Mouse (Mus musculus): ENCODE measurements around the gene Stim2. TPM values are rescaled to one million over a fixed set of nuclear protein-coding genes. Genes with fewer than 3 reads are reported as not detected.

Gene Stim2
- polyA plus RNA-seq, 1 experiment from 2014 or later, result 23.0 TPM

DNA sequence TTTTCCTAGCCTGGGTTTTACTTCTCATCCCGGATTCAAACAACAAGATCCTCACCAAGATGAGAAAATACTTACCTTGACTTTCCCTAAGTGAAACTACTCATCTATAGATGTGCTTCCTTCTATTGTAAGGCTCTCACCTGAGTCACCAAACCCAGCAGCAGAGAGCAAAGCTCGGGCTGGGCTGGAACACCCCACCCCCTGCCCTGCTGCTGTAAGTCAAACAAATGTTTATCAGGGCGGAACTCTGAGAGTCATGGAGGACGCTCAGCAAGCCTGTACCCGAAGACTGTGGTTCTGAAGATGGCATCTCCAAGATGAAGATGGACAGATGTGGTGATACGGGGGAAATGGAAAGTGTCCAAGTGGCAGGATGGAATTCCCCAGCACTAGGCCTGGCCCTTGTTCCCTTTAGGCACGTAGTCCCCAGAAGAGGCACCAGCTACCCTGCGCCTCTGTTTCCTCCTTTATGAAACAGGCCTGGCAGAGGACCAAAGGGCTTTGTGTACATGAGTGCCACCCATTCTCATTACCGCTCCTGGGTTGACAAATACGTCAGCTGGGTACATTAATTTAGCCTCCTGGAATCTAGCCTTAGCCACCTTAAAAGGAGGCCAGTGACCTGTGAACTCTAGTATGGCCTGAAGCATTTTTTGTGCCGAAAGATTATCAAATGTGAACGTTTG is 36.3 kb upstream of the Stim2 start:
- Histone ChIP-seq H3K27me3 (replicated peaks; ENCODE audit: control insufficient read depth, insufficient read depth, low read length) (no peaks in the 10 kb centered on the region), H3K4me1 (ENCODE audit: control insufficient read depth, insufficient read depth, low read depth, low read length) (no peaks in the 10 kb centered on the region), H3K36me3 (ENCODE audit: control insufficient read depth, insufficient read depth, low read length) (no peaks in the 10 kb centered on the region), H3K9ac (ENCODE audit: low read depth, low read length) (no peak overlapping the region), H3K27ac (ENCODE audit: low read depth, low read length) (no peak overlapping the region), H3K4me2 (ENCODE audit: low read length) (no peak overlapping the region), H3K9me3 (ENCODE audit: control insufficient read depth, low read length) (no peaks in the 10 kb centered on the region), H3K4me3 (ENCODE audit: low read length) (no peak overlapping the region)
- no peak for ATAC-seq
- 70% methylated on average over 12 of the region's 12 CpGs for WGBS

DNA sequence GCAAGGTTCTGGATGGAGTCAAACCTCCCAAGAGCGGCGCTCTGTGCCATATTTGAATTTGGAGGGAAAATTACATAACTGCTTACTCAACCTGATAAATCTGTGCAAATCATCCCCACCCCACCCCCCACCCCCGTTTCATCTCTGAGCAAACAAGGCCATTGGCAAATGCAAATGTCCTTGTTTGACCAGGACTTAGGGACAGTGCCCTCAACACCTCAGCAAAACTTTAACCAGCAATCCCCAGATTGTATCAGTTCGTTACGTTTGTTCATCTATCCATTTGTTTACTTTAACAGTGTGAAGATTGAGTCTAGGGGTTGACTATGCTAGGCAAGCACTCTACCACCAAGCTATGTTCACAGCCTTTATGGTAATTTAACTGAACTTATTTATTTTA is 32.6 kb upstream of the Stim2 start:
- Histone ChIP-seq H3K4me1 (ENCODE audit: control insufficient read depth, insufficient read depth, low read depth, low read length) (no peaks in the 10 kb centered on the region), H3K27me3 (replicated peaks; ENCODE audit: control insufficient read depth, insufficient read depth, low read length) (no peaks in the 10 kb centered on the region), H3K4me3 (ENCODE audit: low read length) (no peak overlapping the region), H3K36me3 (ENCODE audit: control insufficient read depth, insufficient read depth, low read length) (no peaks in the 10 kb centered on the region), H3K27ac (ENCODE audit: low read depth, low read length) (no peak overlapping the region), H3K9me3 (ENCODE audit: control insufficient read depth, low read length) (no peaks in the 10 kb centered on the region), H3K4me2 (ENCODE audit: low read length) (no peak overlapping the region), H3K9ac (ENCODE audit: low read depth, low read length) (no peak overlapping the region)
- WGBS, result 94% methylated on average over 5 of the region's 5 CpGs
- no peak for ATAC-seq

- ATAC-seq, result no peak
- H3K9ac ChIP-seq (ENCODE audit: low read depth, low read length), result no peak overlapping the region
- no peaks in the 10 kb centered on the region for H3K9me3 ChIP-seq (ENCODE audit: control insufficient read depth, low read length)
- no peaks in the 10 kb centered on the region for H3K27me3 ChIP-seq (replicated peaks; ENCODE audit: control insufficient read depth, insufficient read depth, low read length)
- 91% methylated on average over 2 of the region's 2 CpGs for WGBS
- H3K27ac ChIP-seq (ENCODE audit: low read depth, low read length), result no peak overlapping the region
- H3K4me2 ChIP-seq (ENCODE audit: low read length), result no peak overlapping the region
- no peaks in the 10 kb centered on the region for H3K4me1 ChIP-seq (ENCODE audit: control insufficient read depth, insufficient read depth, low read depth, low read length)
- no peak overlapping the region for H3K4me3 ChIP-seq (ENCODE audit: low read length)
- no peaks in the 10 kb centered on the region for H3K36me3 ChIP-seq (ENCODE audit: control insufficient read depth, insufficient read depth, low read length)
Measured at GRCm38 (mm10) chr5:53967560-53967959, 30.7 kb upstream of the Stim2 start.

GRCm38 (mm10) chr5:53970178-53970577 is 28.1 kb upstream of the Stim2 start:
- no peak overlapping the region for H3K4me2 ChIP-seq (ENCODE audit: low read length)
- ATAC-seq, result no peak
- no peak overlapping the region for H3K9ac ChIP-seq (ENCODE audit: low read depth, low read length)
- WGBS, result 87% methylated on average over 7 of the region's 7 CpGs
- no peaks in the 10 kb centered on the region for H3K27me3 ChIP-seq (replicated peaks; ENCODE audit: control insufficient read depth, insufficient read depth, low read length)
- no peaks in the 10 kb centered on the region for H3K4me1 ChIP-seq (ENCODE audit: control insufficient read depth, insufficient read depth, low read depth, low read length)
- H3K9me3 ChIP-seq (ENCODE audit: control insufficient read depth, low read length), result no peaks in the 10 kb centered on the region
- H3K27ac ChIP-seq (ENCODE audit: low read depth, low read length), result no peak overlapping the region
- no peaks in the 10 kb centered on the region for H3K36me3 ChIP-seq (ENCODE audit: control insufficient read depth, insufficient read depth, low read length)
- no peak overlapping the region for H3K4me3 ChIP-seq (ENCODE audit: low read length)

DNA sequence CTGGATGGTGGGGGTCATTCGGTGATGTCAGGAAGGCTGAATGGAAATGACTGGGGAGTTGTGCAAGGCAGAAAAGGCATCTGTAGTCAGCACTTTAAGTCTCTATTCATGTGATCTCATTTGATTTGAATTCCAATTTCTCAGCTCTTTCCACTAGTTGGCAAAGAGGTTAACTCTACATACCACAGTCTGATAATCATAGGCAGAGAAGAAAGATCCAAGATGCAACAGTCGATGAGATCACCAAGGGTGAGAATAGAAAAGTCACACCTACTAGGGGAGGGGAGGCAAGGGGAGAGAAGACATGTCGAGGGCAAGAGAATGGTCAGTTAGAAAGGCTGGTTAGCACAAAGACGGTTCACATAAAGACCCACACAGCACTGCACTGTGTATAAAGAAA is 27.1 kb upstream of the Stim2 start:
- no peak for ATAC-seq
- 81% methylated on average over 4 of the region's 4 CpGs for WGBS
- Histone ChIP-seq H3K4me2 (ENCODE audit: low read length) (no peak overlapping the region), H3K4me1 (ENCODE audit: control insufficient read depth, insufficient read depth, low read depth, low read length) (no peaks in the 10 kb centered on the region), H3K9me3 (ENCODE audit: control insufficient read depth, low read length) (no peaks in the 10 kb centered on the region), H3K4me3 (ENCODE audit: low read length) (no peak overlapping the region), H3K27me3 (replicated peaks; ENCODE audit: control insufficient read depth, insufficient read depth, low read length) (no peaks in the 10 kb centered on the region), H3K36me3 (ENCODE audit: control insufficient read depth, insufficient read depth, low read length) (no peaks in the 10 kb centered on the region), H3K27ac (ENCODE audit: low read depth, low read length) (no peak overlapping the region), H3K9ac (ENCODE audit: low read depth, low read length) (no peak overlapping the region)

GRCm38 (mm10) chr5:53972905-53973304 is 25.4 kb upstream of the Stim2 start:
- H3K4me1 ChIP-seq (ENCODE audit: control insufficient read depth, insufficient read depth, low read depth, low read length), result no peaks in the 10 kb centered on the region
- H3K9ac ChIP-seq (ENCODE audit: low read depth, low read length), result no peak overlapping the region
- H3K27me3 ChIP-seq (replicated peaks; ENCODE audit: control insufficient read depth, insufficient read depth, low read length), result no peaks in the 10 kb centered on the region
- WGBS, result 54% methylated on average over 4 of the region's 4 CpGs
- H3K4me2 ChIP-seq (ENCODE audit: low read length), result no peak overlapping the region
- H3K27ac ChIP-seq (ENCODE audit: low read depth, low read length), result no peak overlapping the region
- H3K9me3 ChIP-seq (ENCODE audit: control insufficient read depth, low read length), result no peaks in the 10 kb centered on the region
- ATAC-seq, result no peak
- no peaks in the 10 kb centered on the region for H3K36me3 ChIP-seq (ENCODE audit: control insufficient read depth, insufficient read depth, low read length)
- no peak overlapping the region for H3K4me3 ChIP-seq (ENCODE audit: low read length)

DNA sequence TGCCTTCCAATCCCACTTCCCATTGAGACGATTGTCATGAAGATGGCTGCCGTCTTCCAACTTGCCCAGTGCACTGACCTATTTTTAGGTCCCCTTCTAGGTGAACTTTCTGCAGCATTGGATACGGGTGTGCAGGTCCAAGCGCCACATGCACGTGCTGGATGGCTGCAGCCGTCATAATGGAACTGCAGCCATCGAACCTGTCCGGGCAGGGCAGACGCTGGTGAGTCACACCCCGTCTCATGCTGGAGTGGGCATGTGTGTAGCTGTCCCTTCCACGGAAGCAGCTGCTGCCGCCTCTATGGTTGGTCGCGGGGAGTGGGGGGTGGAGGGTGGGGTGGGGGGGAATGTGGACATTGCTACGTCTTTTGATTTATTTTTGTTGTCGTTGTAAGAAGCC is 21.8 kb upstream of the Stim2 start:
- Histone ChIP-seq H3K36me3 (ENCODE audit: control insufficient read depth, insufficient read depth, low read length) (no peaks in the 10 kb centered on the region), H3K9me3 (ENCODE audit: control insufficient read depth, low read length) (no peaks in the 10 kb centered on the region), H3K27ac (ENCODE audit: low read depth, low read length) (no peak overlapping the region), H3K27me3 (replicated peaks; ENCODE audit: control insufficient read depth, insufficient read depth, low read length) (no peaks in the 10 kb centered on the region), H3K9ac (ENCODE audit: low read depth, low read length) (no peak overlapping the region), H3K4me1 (ENCODE audit: control insufficient read depth, insufficient read depth, low read depth, low read length) (no peaks in the 10 kb centered on the region), H3K4me2 (ENCODE audit: low read length) (no peak overlapping the region), H3K4me3 (ENCODE audit: low read length) (no peak overlapping the region)
- ATAC-seq, result no peak
- WGBS, result 90% methylated on average over 15 of the region's 16 CpGs

- Histone ChIP-seq H3K36me3 (ENCODE audit: control insufficient read depth, insufficient read depth, low read length) (no peaks in the 10 kb centered on the region), H3K9me3 (ENCODE audit: control insufficient read depth, low read length) (no peaks in the 10 kb centered on the region), H3K27me3 (replicated peaks; ENCODE audit: control insufficient read depth, insufficient read depth, low read length) (no peaks in the 10 kb centered on the region), H3K27ac (ENCODE audit: low read depth, low read length) (no peak overlapping the region), H3K4me2 (ENCODE audit: low read length) (no peak overlapping the region), H3K4me1 (ENCODE audit: control insufficient read depth, insufficient read depth, low read depth, low read length) (no peaks in the 10 kb centered on the region), H3K4me3 (ENCODE audit: low read length) (no peak overlapping the region), H3K9ac (ENCODE audit: low read depth, low read length) (no peak overlapping the region)
- 88% methylated on average over 8 of the region's 8 CpGs for WGBS
- ATAC-seq, result no peak
Measured at GRCm38 (mm10) chr5:53977060-53977459, 21.2 kb upstream of the Stim2 start.

DNA sequence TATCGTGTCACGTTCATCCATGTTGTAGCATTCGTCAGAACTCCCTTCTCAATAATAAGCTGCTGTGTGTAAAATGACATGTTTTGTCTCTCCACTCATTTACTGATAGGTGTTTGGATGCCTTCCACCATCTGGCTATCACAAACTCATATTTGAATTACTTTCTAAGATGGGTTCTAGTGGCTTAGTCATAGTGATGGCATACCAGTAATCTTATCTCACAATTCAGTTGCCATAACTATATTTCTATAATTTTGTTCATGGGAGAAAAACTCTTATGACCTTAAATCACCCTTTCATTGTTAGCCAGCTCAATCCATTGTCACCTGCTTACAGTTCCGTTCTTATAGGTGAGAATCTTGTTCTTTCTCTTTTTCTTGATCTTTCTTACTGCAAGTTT is 14.9 kb upstream of the Stim2 start:
- no peak overlapping the region for H3K4me3 ChIP-seq (ENCODE audit: low read length)
- no peak overlapping the region for H3K4me2 ChIP-seq (ENCODE audit: low read length)
- no peak overlapping the region for H3K27ac ChIP-seq (ENCODE audit: low read depth, low read length)
- H3K36me3 ChIP-seq (ENCODE audit: control insufficient read depth, insufficient read depth, low read length), result no peaks in the 10 kb centered on the region
- WGBS, result 94% methylated on average over 4 of the region's 4 CpGs
- no peaks in the 10 kb centered on the region for H3K4me1 ChIP-seq (ENCODE audit: control insufficient read depth, insufficient read depth, low read depth, low read length)
- no peaks in the 10 kb centered on the region for H3K9me3 ChIP-seq (ENCODE audit: control insufficient read depth, low read length)
- no peak overlapping the region for H3K9ac ChIP-seq (ENCODE audit: low read depth, low read length)
- no peaks in the 10 kb centered on the region for H3K27me3 ChIP-seq (replicated peaks; ENCODE audit: control insufficient read depth, insufficient read depth, low read length)
- ATAC-seq, result no peak

DNA sequence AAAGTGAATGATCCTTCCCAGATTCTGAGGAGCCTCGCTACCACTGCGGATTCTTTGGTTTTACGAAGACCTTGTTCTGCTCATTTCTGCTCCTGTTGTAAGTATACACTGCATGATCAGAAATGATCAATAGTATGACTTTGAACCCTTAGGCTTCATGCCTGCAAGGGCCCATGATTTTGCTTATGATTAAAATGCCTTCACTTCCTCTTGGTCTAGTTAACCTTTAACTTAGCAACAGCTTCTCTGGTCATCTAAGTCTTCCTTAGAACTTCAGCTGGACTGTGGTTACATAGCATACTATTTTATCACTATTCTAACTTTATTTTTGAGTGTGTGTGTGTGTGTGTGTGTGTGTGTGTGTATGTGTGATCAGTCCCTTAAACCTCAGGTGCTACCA is 12.7 kb upstream of the Stim2 start:
- no peak overlapping the region for H3K4me3 ChIP-seq (ENCODE audit: low read length)
- 89% methylated on average over 3 of the region's 3 CpGs for WGBS
- H3K27me3 ChIP-seq (replicated peaks; ENCODE audit: control insufficient read depth, insufficient read depth, low read length), result no peaks in the 10 kb centered on the region
- no peaks in the 10 kb centered on the region for H3K36me3 ChIP-seq (ENCODE audit: control insufficient read depth, insufficient read depth, low read length)
- H3K4me1 ChIP-seq (ENCODE audit: control insufficient read depth, insufficient read depth, low read depth, low read length), result no peaks in the 10 kb centered on the region
- H3K9me3 ChIP-seq (ENCODE audit: control insufficient read depth, low read length), result no peaks in the 10 kb centered on the region
- no peak overlapping the region for H3K4me2 ChIP-seq (ENCODE audit: low read length)
- ATAC-seq, result no peak
- no peak overlapping the region for H3K27ac ChIP-seq (ENCODE audit: low read depth, low read length)
- no peak overlapping the region for H3K9ac ChIP-seq (ENCODE audit: low read depth, low read length)

Measured in hindbrain, embryonic 16.5 days (tissue).